Comparison of ENCODE assay signal across 27 mouse cellular contexts in the genomic region with DNA sequence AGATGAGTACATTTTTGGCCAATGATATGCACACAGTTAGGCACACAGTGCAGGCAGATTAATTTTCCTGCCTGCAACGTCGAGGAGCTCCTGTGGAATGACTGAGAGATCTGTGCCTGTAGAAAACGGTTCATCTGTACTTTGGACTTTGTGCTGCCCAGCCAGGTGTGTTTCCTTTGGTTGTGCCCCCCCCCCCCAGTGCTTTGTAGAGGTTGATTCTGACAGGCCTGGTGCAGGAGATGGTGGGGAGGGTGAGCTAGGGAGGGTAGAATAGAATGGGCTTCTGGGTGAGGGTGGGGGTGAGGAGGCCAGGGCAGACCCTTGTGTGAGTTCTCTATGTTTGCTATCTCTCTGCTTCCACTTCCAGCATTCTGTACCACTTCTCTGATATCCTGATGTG. TPM values are rescaled to one million over a fixed set of nuclear protein-coding genes. Genes with fewer than 3 reads are reported as not detected.
DNase-seq lines count a peak whose midpoint lies in the region; ATAC-seq and TF ChIP-seq lines count a peak whose summit lies in the region.
"Had no signal": no experiment of that assay in that cellular context is flagged by ENCODE, and none has a peak within 500 bp of the region (broad histone marks: within the 10 kb centered on the region; RNA-seq: fewer than 3 reads in every experiment).

No protein-coding gene starts in this region.

- ATAC-seq in liver, embryonic 16.5 days (ENCODE audit: low read depth) = peak; percentile 23; the same call in 1 of the 2 replicates
- no peak for ATAC-seq in liver, embryonic 12.5 days
- ATAC-seq in stomach, embryonic 14.5 days (ENCODE audit: insufficient number of reproducible peaks, insufficient read depth, low FRiP score, low read depth) = peak; percentile 68
- ATAC-seq: forebrain, embryonic 15.5 days; lung, postnatal 0 days; midbrain, embryonic 15.5 days had no signal

- no peak for TF ChIP-seq POLR2A in kidney, adult 2 months (IDR thresholded peaks at IDR 0.05; ENCODE audit: low read depth, low read length)

- H3K36me3 ChIP-seq in kidney, adult 2 months (ENCODE audit: control insufficient read depth, insufficient read depth, low read length) = no peaks in the 10 kb centered on the region
- H3K36me3 ChIP-seq in liver, embryonic 16.5 days (ENCODE audit: control insufficient read depth, insufficient read depth) = no peaks in the 10 kb centered on the region
- H3K36me3 ChIP-seq in liver, embryonic 12.5 days = no peaks in the 10 kb centered on the region
- no peaks in the 10 kb centered on the region for H3K36me3 ChIP-seq in stomach, embryonic 14.5 days (ENCODE audit: control insufficient read depth, insufficient read depth, low read length)
- H3K36me3 ChIP-seq: embryonic facial prominence, embryonic 15.5 days; forebrain, embryonic 15.5 days; heart, embryonic 12.5 days; hindbrain, embryonic 13.5 days; midbrain, embryonic 15.5 days; neural tube, embryonic 13.5 days had no signal

- no peaks in the 10 kb centered on the region for H3K27me3 ChIP-seq in kidney, adult 2 months (replicated peaks; ENCODE audit: control insufficient read depth, insufficient read depth, low read length)
- no peaks in the 10 kb centered on the region for H3K27me3 ChIP-seq in liver, embryonic 16.5 days (ENCODE audit: control insufficient read depth, insufficient read depth, low read depth, low read length)
- H3K27me3 ChIP-seq in liver, embryonic 12.5 days (replicated peaks) = no peaks in the 10 kb centered on the region
- H3K27me3 ChIP-seq in stomach, embryonic 14.5 days (ENCODE audit: control insufficient read depth, insufficient read depth, low read length) = no peaks in the 10 kb centered on the region
- H3K27me3 ChIP-seq: embryonic facial prominence, embryonic 15.5 days; forebrain, embryonic 15.5 days; heart, embryonic 12.5 days; hindbrain, embryonic 13.5 days; midbrain, embryonic 15.5 days; neural tube, embryonic 13.5 days had no signal

- H3K4me2 ChIP-seq in liver, embryonic 16.5 days (ENCODE audit: low read depth, low read length) = no peak overlapping the region
- no peak overlapping the region for H3K4me2 ChIP-seq in liver, embryonic 12.5 days
- no peak overlapping the region for H3K4me2 ChIP-seq in stomach, embryonic 14.5 days (replicated peaks; ENCODE audit: low read depth, low read length)
- H3K4me2 ChIP-seq: embryonic facial prominence, embryonic 15.5 days; forebrain, embryonic 15.5 days; heart, embryonic 12.5 days; hindbrain, embryonic 13.5 days; midbrain, embryonic 15.5 days; neural tube, embryonic 13.5 days had no signal

- peaks cover 10% of the 10 kb centered on the region; the same call in 1 of the 2 replicates for H3K4me1 ChIP-seq in kidney, adult 2 months (ENCODE audit: control insufficient read depth, insufficient read depth, low read length)
- peaks cover 14% of the 10 kb centered on the region for H3K4me1 ChIP-seq in liver, embryonic 16.5 days (ENCODE audit: control insufficient read depth, low read depth, low read length)
- peaks cover 49% of the 10 kb centered on the region for H3K4me1 ChIP-seq in liver, embryonic 12.5 days
- no peaks in the 10 kb centered on the region for H3K4me1 ChIP-seq in stomach, embryonic 14.5 days (ENCODE audit: control insufficient read depth, insufficient read depth, low read length)
- H3K4me1 ChIP-seq: embryonic facial prominence, embryonic 15.5 days; forebrain, embryonic 15.5 days; hindbrain, embryonic 13.5 days; midbrain, embryonic 15.5 days; neural tube, embryonic 13.5 days had no signal

- peak overlapping the region; percentile 24; the same call in 1 of the 2 replicates for H3K27ac ChIP-seq in kidney, adult 2 months (ENCODE audit: insufficient read depth, low read depth, low read length)
- no peak overlapping the region for H3K27ac ChIP-seq in liver, embryonic 16.5 days (ENCODE audit: low read length)
- H3K27ac ChIP-seq in liver, embryonic 12.5 days = no peak overlapping the region
- H3K27ac ChIP-seq in stomach, embryonic 14.5 days (ENCODE audit: low read length) = no peak overlapping the region
- H3K27ac ChIP-seq: embryonic facial prominence, embryonic 15.5 days; forebrain, embryonic 15.5 days; hindbrain, embryonic 13.5 days; layer of hippocampus, adult 2 months; liver, embryonic 14.5 days; macrophage; midbrain, embryonic 15.5 days; neural tube, embryonic 13.5 days had no signal

- no peak overlapping the region for H3K4me3 ChIP-seq in kidney, adult 2 months (ENCODE audit: insufficient read depth, low read depth, low read length)
- H3K4me3 ChIP-seq in liver, embryonic 16.5 days (ENCODE audit: low read depth, low read length) = no peak overlapping the region
- no peak overlapping the region for H3K4me3 ChIP-seq in liver, embryonic 12.5 days
- H3K4me3 ChIP-seq in stomach, embryonic 14.5 days (ENCODE audit: low read depth, low read length) = no peak overlapping the region
- H3K4me3 ChIP-seq: embryonic facial prominence, embryonic 15.5 days; forebrain, embryonic 15.5 days; heart, embryonic 12.5 days; hindbrain, embryonic 13.5 days; layer of hippocampus, adult 2 months; midbrain, embryonic 15.5 days; neural tube, embryonic 13.5 days had no signal

- peak; percentile 67 for DNase-seq in kidney, adult 2 months
- DNase-seq in kidney, adult 18-20 months = no peak
- DNase-seq in frontal cortex, adult 2 months (ENCODE audit: extremely low spot score in 1 of 2, low spot score in 1 of 2) = no peak
- no peak for DNase-seq in lung, adult 18-20 months
- DNase-seq: adrenal gland, postnatal 25 days; cerebellum, adult 9-10 months; gastrocnemius, postnatal 14 days; heart, adult 18-20 months; heart, postnatal 14 days; retina, postnatal 1 day; right cerebral cortex, postnatal 25 days; thymus, adult 2 months; thymus, postnatal 4 days had no signal

- no peaks in the 10 kb centered on the region for H3K9me3 ChIP-seq in liver, embryonic 16.5 days (replicated peaks; ENCODE audit: control insufficient read depth, low read length)
- H3K9me3 ChIP-seq in liver, embryonic 12.5 days (replicated peaks) = no peaks in the 10 kb centered on the region
- no peaks in the 10 kb centered on the region for H3K9me3 ChIP-seq in stomach, embryonic 14.5 days (ENCODE audit: control insufficient read depth, low read depth, low read length)
- H3K9me3 ChIP-seq: embryonic facial prominence, embryonic 15.5 days; forebrain, embryonic 15.5 days; heart, embryonic 12.5 days; hindbrain, embryonic 13.5 days; midbrain, embryonic 15.5 days; neural tube, embryonic 13.5 days had no signal

- no peak for TF ChIP-seq CTCF in kidney, adult 2 months (conservative IDR thresholded peaks at IDR 0.05; ENCODE audit: insufficient read depth, insufficient read length, low read depth, low read length)

- no peak overlapping the region for H3K9ac ChIP-seq in liver, embryonic 16.5 days (ENCODE audit: low read depth, low read length)
- H3K9ac ChIP-seq in liver, embryonic 12.5 days = no peak overlapping the region
- H3K9ac ChIP-seq in stomach, embryonic 14.5 days (replicated peaks; ENCODE audit: low read depth, low read length) = no peak overlapping the region
- H3K9ac ChIP-seq: embryonic facial prominence, embryonic 15.5 days; forebrain, embryonic 15.5 days; heart, embryonic 12.5 days; hindbrain, embryonic 13.5 days; liver, embryonic 14.5 days; midbrain, embryonic 15.5 days; neural tube, embryonic 13.5 days had no signal

- 50% methylated on average over 3 of the region's 3 CpGs for WGBS in kidney, adult 2 months
- WGBS in liver, embryonic 16.5 days (ENCODE audit: insufficient replicate concordance) = 59% methylated on average over 3 of the region's 3 CpGs
- 71% methylated on average over 3 of the region's 3 CpGs for whole genome bisulfite sequencing in liver, embryonic 12.5 days (ENCODE audit: insufficient replicate concordance)
- WGBS in stomach, embryonic 14.5 days = 54% methylated on average over 3 of the region's 3 CpGs

RNA-seq across cellular contexts. Expression of a gene that starts 32.5 kb away (rescaled TPM):
- polyA plus RNA-seq in kidney, adult 2 months (2012; rRNA removed) = 0.17 TPM in 1 of 2 replicates, not detected in the other
- polyA plus RNA-seq in liver, embryonic 16.5 days (2015; fragmentation: Nextera tagmentation; extraction: Ambion mirVana) = 0.14 TPM in 1 of 2 replicates, not detected in the other
- 0.26 TPM in 1 of 2 replicates, not detected in the other for polyA plus RNA-seq in liver, embryonic 12.5 days (2016; fragmentation: Nextera tagmentation; extraction: Ambion mirVana)
- 0.38 and 0.52 TPM in 2 replicates for polyA plus RNA-seq in stomach, embryonic 14.5 days (2014; fragmentation: Nextera tagmentation; extraction: Ambion mirVana)
- polyA plus RNA-seq in frontal cortex, adult 2 months (2012; rRNA removed) = 0.16 TPM in 1 of 2 replicates, not detected in the other
- polyA plus RNA-seq: macrophage; spleen, adult 2 months; thymus, adult 2 months had no signal
